26 mouse cellular contexts compared by ENCODE assay signal in genomic region chr2:126073744-126074143, GRCm38 (mm10). TPM values are rescaled to one million over a fixed set of nuclear protein-coding genes. Genes with fewer than 3 reads are reported as not detected.
"Had no signal": no experiment of that assay in that cellular context is flagged by ENCODE, and none has a peak within 500 bp of the region (broad histone marks: within the 10 kb centered on the region; RNA-seq: fewer than 3 reads in every experiment).

No protein-coding gene starts in this region.

- H3K4me1 ChIP-seq: heart, embryonic 10.5 days; heart, embryonic 15.5 days; hindbrain, embryonic 13.5 days; hindbrain, embryonic 15.5 days; kidney, embryonic 15.5 days; limb, embryonic 13.5 days; limb, embryonic 15.5 days; liver, embryonic 12.5 days had no signal

- H3K36me3 ChIP-seq: heart, embryonic 10.5 days; heart, embryonic 13.5 days; heart, embryonic 15.5 days; hindbrain, embryonic 13.5 days; hindbrain, embryonic 15.5 days; kidney, embryonic 15.5 days; limb, embryonic 13.5 days; limb, embryonic 15.5 days; liver, embryonic 12.5 days had no signal

- DNase-seq: gastrocnemius, postnatal 14 days; heart, adult 18-20 months; heart, postnatal 14 days; heart, postnatal 36 days; kidney, adult 11 months; kidney, adult 2 months; kidney, adult 9 months; kidney, postnatal 14 days; kidney, postnatal 36 days had no signal

- H3K9ac ChIP-seq: heart, embryonic 13.5 days; heart, embryonic 15.5 days; hindbrain, embryonic 13.5 days; hindbrain, embryonic 15.5 days; kidney, embryonic 15.5 days; limb, embryonic 13.5 days; limb, embryonic 15.5 days; liver, embryonic 12.5 days; liver, embryonic 14.5 days had no signal

- H3K9me3 ChIP-seq: heart, embryonic 10.5 days; heart, embryonic 13.5 days; heart, embryonic 15.5 days; hindbrain, embryonic 13.5 days; hindbrain, embryonic 15.5 days; kidney, embryonic 15.5 days; limb, embryonic 13.5 days; limb, embryonic 15.5 days; liver, embryonic 12.5 days had no signal

- H3K27ac ChIP-seq: heart, embryonic 10.5 days; heart, embryonic 13.5 days; heart, embryonic 15.5 days; hindbrain, embryonic 13.5 days; hindbrain, embryonic 15.5 days; hindbrain, postnatal 0 days; kidney, embryonic 15.5 days; kidney, postnatal 0 days; layer of hippocampus, adult 2 months; left cerebral cortex, adult 2 months; limb, embryonic 13.5 days; limb, embryonic 15.5 days; liver, embryonic 12.5 days; liver, embryonic 14.5 days had no signal

- H3K4me3 ChIP-seq: heart, embryonic 10.5 days; heart, embryonic 13.5 days; heart, embryonic 15.5 days; hindbrain, embryonic 13.5 days; hindbrain, embryonic 15.5 days; kidney, embryonic 15.5 days; layer of hippocampus, adult 2 months; left cerebral cortex, adult 2 months; limb, embryonic 13.5 days; limb, embryonic 15.5 days; liver, embryonic 12.5 days had no signal

- ATAC-seq: hindbrain, postnatal 0 days; intestine, embryonic 16.5 days; liver, embryonic 12.5 days had no signal

- H3K4me2 ChIP-seq: heart, embryonic 13.5 days; heart, embryonic 15.5 days; hindbrain, embryonic 13.5 days; hindbrain, embryonic 15.5 days; kidney, embryonic 15.5 days; limb, embryonic 13.5 days; limb, embryonic 15.5 days; liver, embryonic 12.5 days had no signal

- H3K27me3 ChIP-seq: heart, embryonic 13.5 days; heart, embryonic 15.5 days; hindbrain, embryonic 13.5 days; hindbrain, embryonic 15.5 days; kidney, embryonic 15.5 days; limb, embryonic 13.5 days; limb, embryonic 15.5 days; liver, embryonic 12.5 days had no signal

RNA-seq across cellular contexts. Expression of gene Fgf7, which starts 39.3 kb away (rescaled TPM):
- total RNA-seq: granulocyte monocyte progenitor cell, adult 5-6 weeks; hematopoietic stem cell, adult 5-6 weeks had no signal
- polyA plus RNA-seq: liver, embryonic 12.5 days had no signal
